Mouse (Mus musculus) CH12.LX (cell line): ENCODE data around the gene Ncor1. TPM values are rescaled to one million over a fixed set of nuclear protein-coding genes. Genes with fewer than 3 reads are reported as not detected.

Source experiments
- DNase-seq: peaks from one replicate; pipeline ENCODE4 v3.0.0-alpha.2; 2013; ENCODE audit errors: extremely low read depth
- H3K27ac ChIP-seq: 2 replicates; pipeline ENCODE4 v1.5.1; 2012; ENCODE audit warnings: low read depth, mild to moderate bottlenecking, control low read depth, moderate library complexity; ENCODE audit not compliant: insufficient read depth
- H3K27me3 ChIP-seq: replicated peaks from 2 replicates; pipeline ENCODE3; 2012; ENCODE audit warnings: inconsistent platforms
- H3K36me3 ChIP-seq, 2 experiments: replicated peaks in 1 of 2; 2 replicates each; pipeline versions ENCODE3 to v1.6.1; 2012; ENCODE audit warnings: inconsistent platforms in 1 of 2, low read length in 1 of 2, mild to moderate bottlenecking in 1 of 2, mixed read lengths in 1 of 2, moderate library complexity in 1 of 2; ENCODE audit not compliant: control insufficient read depth in 1 of 2, insufficient read depth in 1 of 2
- H3K4me1 ChIP-seq, 2 experiments: 2 replicates each; pipeline ENCODE4 v1.6.1; 2012; ENCODE audit warnings: inconsistent platforms in 1 of 2, moderate library complexity in 1 of 2; ENCODE audit not compliant: insufficient read depth in 2 of 2, control insufficient read depth in 1 of 2
- H3K4me2 ChIP-seq: 2 replicates; pipeline ENCODE4 v1.6.1; 2012; ENCODE audit warnings: low read depth, mild to moderate bottlenecking, control low read depth; ENCODE audit not compliant: poor library complexity, insufficient read depth, severe bottlenecking
- H3K4me3 ChIP-seq, 3 experiments: fragments of 150-350 bp in 1 of 3; sonication (generic) in 1 of 3; replicated peaks in 1 of 3; 2 replicates each; pipeline versions ENCODE3 to v1.5.1; 2011 to 2012; ENCODE audit warnings: low read depth in 2 of 3, low read length in 2 of 3, mild to moderate bottlenecking in 2 of 3, moderate library complexity in 2 of 3, control low read depth in 1 of 3, improper control_type of control experiment in 1 of 3, inconsistent platforms in 1 of 3, mixed read lengths in 1 of 3; ENCODE audit not compliant: poor library complexity in 1 of 3
- H3K79me2 ChIP-seq: replicated peaks from 2 replicates; pipeline ENCODE4 v1.6.1; 2012; ENCODE audit warnings: mild to moderate bottlenecking, moderate library complexity; ENCODE audit not compliant: control insufficient read depth, poor library complexity, insufficient read depth, severe bottlenecking; ENCODE audit errors: extremely low read depth
- H3K9ac ChIP-seq: 2 replicates; pipeline ENCODE4 v1.6.1; 2012; ENCODE audit warnings: low read depth, mild to moderate bottlenecking, control low read depth, moderate library complexity; ENCODE audit not compliant: insufficient read depth
- H3K9me3 ChIP-seq: replicated peaks from 2 replicates; pipeline ENCODE3; 2012; ENCODE audit warnings: low read length, inconsistent platforms, mixed read lengths
- CHD1 ChIP-seq: IDR thresholded peaks from 2 replicates; pipeline ENCODE4 v1.6.1; 2012; ENCODE audit warnings: low read depth, low read length, improper control_type of control experiment, inconsistent platforms
- CTCF ChIP-seq, 2 experiments: IDR thresholded peaks in 1 of 2; conservative IDR thresholded peaks in 1 of 2; 2 replicates each; pipeline ENCODE4 v1.5.1; 2011 to 2012; ENCODE audit warnings: low read depth in 2 of 2, low read length in 2 of 2, improper control_type of control experiment in 1 of 2, inconsistent platforms in 1 of 2, mild to moderate bottlenecking in 1 of 2, moderate library complexity in 1 of 2
- E2F4 ChIP-seq: IDR thresholded peaks from 2 replicates; pipeline ENCODE4 v1.6.1; 2011; ENCODE audit warnings: low read depth, low read length, improper control_type of control experiment; ENCODE audit not compliant: insufficient replicate concordance
- ELF1 ChIP-seq: IDR thresholded peaks from 2 replicates; pipeline ENCODE4 v1.6.1; 2014; ENCODE audit warnings: low read depth, mild to moderate bottlenecking, inconsistent platforms, low read length, improper control_type of control experiment
- EP300 ChIP-seq: IDR thresholded peaks from 2 replicates; pipeline ENCODE4 v1.6.1; 2011; ENCODE audit warnings: low read length, improper control_type of control experiment
- GABPA ChIP-seq: IDR thresholded peaks from 2 replicates; pipeline ENCODE4 v1.6.1; 2012; ENCODE audit warnings: low read depth, low read length, improper control_type of control experiment, inconsistent platforms; ENCODE audit not compliant: insufficient replicate concordance
- HCFC1 ChIP-seq: IDR thresholded peaks from 2 replicates; pipeline ENCODE4 v1.6.1; 2012; ENCODE audit warnings: low read depth, mild to moderate bottlenecking, inconsistent platforms, low read length, improper control_type of control experiment
- IRF4 ChIP-seq: IDR thresholded peaks from 2 replicates; pipeline ENCODE4 v1.6.1; 2014; ENCODE audit warnings: low read depth, mild to moderate bottlenecking, inconsistent platforms, low read length, improper control_type of control experiment
- JUN ChIP-seq: IDR thresholded peaks from 2 replicates; pipeline ENCODE4 v1.6.1; 2011; ENCODE audit warnings: low read depth, mild to moderate bottlenecking, low read length, improper control_type of control experiment, moderate library complexity; ENCODE audit not compliant: insufficient read depth
- JUND ChIP-seq: conservative IDR thresholded peaks from 2 replicates; pipeline ENCODE4 v1.6.1; 2011; ENCODE audit warnings: low read depth, low read length, improper control_type of control experiment
- KAT2A ChIP-seq: IDR thresholded peaks from 2 replicates; pipeline ENCODE4 v1.6.1; 2012; ENCODE audit warnings: low read length, improper control_type of control experiment, inconsistent platforms; ENCODE audit not compliant: insufficient replicate concordance
- MXI1 ChIP-seq: IDR thresholded peaks from 2 replicates; pipeline ENCODE4 v1.6.1; 2011; ENCODE audit warnings: mild to moderate bottlenecking, low read depth, low read length, improper control_type of control experiment
- MYC ChIP-seq: IDR thresholded peaks from 2 replicates; pipeline ENCODE4 v1.6.1; 2011; ENCODE audit warnings: low read depth, mild to moderate bottlenecking, improper control_type of control experiment, low read length
- NRF1 ChIP-seq: IDR thresholded peaks from 2 replicates; pipeline ENCODE4 v1.6.1; 2014; ENCODE audit warnings: low read depth, mild to moderate bottlenecking, inconsistent platforms, low read length, improper control_type of control experiment, moderate library complexity
- PAX5 ChIP-seq: IDR thresholded peaks from 2 replicates; pipeline ENCODE4 v1.6.1; 2012; ENCODE audit warnings: low read length, inconsistent platforms, mixed read lengths
- RAD21 ChIP-seq: IDR thresholded peaks from 2 replicates; pipeline ENCODE4 v1.6.1; 2011; ENCODE audit warnings: low read depth, mild to moderate bottlenecking, low read length, improper control_type of control experiment, moderate library complexity
- RCOR1 ChIP-seq: conservative IDR thresholded peaks from 2 replicates; pipeline ENCODE4 v1.6.1; 2012; ENCODE audit warnings: low read depth, mild to moderate bottlenecking, inconsistent platforms, low read length, improper control_type of control experiment
- SIN3A ChIP-seq: IDR thresholded peaks from 2 replicates; pipeline ENCODE4 v1.6.1; 2012; ENCODE audit warnings: low read length, improper control_type of control experiment, inconsistent platforms
- SMC3 ChIP-seq: IDR thresholded peaks from 2 replicates; pipeline ENCODE4 v1.6.1; 2011; ENCODE audit warnings: low read depth, low read length, improper control_type of control experiment
- UBTF ChIP-seq: IDR thresholded peaks from 2 replicates; pipeline ENCODE4 v1.6.1; 2012; ENCODE audit warnings: low read depth, mild to moderate bottlenecking, inconsistent platforms, low read length, improper control_type of control experiment, moderate library complexity
- USF1 ChIP-seq: IDR thresholded peaks from 2 replicates; pipeline ENCODE4 v1.6.1; 2014; ENCODE audit warnings: low read depth, mild to moderate bottlenecking, inconsistent platforms, low read length, improper control_type of control experiment
- USF2 ChIP-seq: conservative IDR thresholded peaks from 2 replicates; pipeline ENCODE4 v1.6.1; 2011; ENCODE audit warnings: low read depth, low read length, improper control_type of control experiment
- ZC3H11A ChIP-seq: IDR thresholded peaks from 2 replicates; pipeline ENCODE4 v1.6.1; 2012; ENCODE audit warnings: low read depth, mild to moderate bottlenecking, inconsistent platforms, low read length, improper control_type of control experiment
- ZKSCAN1 ChIP-seq: IDR thresholded peaks from 2 replicates; pipeline ENCODE4 v1.6.1; 2012; ENCODE audit warnings: low read depth, inconsistent platforms, low read length, improper control_type of control experiment, borderline replicate concordance
- ZMIZ1 ChIP-seq: IDR thresholded peaks from 2 replicates; pipeline ENCODE4 v1.6.1; 2012; ENCODE audit warnings: low read depth, mild to moderate bottlenecking, inconsistent platforms, low read length, improper control_type of control experiment
- ZNF384 ChIP-seq: IDR thresholded peaks from 2 replicates; pipeline ENCODE4 v1.6.1; 2012; ENCODE audit warnings: low read depth, low read length, improper control_type of control experiment, inconsistent platforms
- dilution Hi-C: fragments of 300-500 bp; cut with MboI; formaldehyde crosslinking; loops from 2 replicates; pipeline ENCODE4 v1.14.3; 2020; ENCODE audit warnings: low sequenced_read_pairs; ENCODE audit not compliant: extremely low pct_unique_long_range_greater_than_20kb, extremely low pct_ligation_motif_present
- in situ Hi-C: fragments of 300-500 bp; cut with MboI; formaldehyde crosslinking; loops from 3 replicates; pipeline ENCODE4 v1.14.3; 2019; ENCODE audit warnings: low sequenced_read_pairs, low pct_ligation_motif_present, low pct_unique_long_range_greater_than_20kb, mixed read lengths
- polyA plus RNA-seq: library from polyadenylated mRNA; unstranded; fragments of >175 nt; gene quantifications from 2 replicates; pipeline ENCODE4 v1.2.1, GENCODE M21; 2012; ENCODE audit warnings: low read depth; ENCODE audit not compliant: insufficient read length
- total RNA-seq, 2 experiments: library from RNA; depleted of rRNA; stranded (reverse); fragments of 300-350 nt in 1 of 2; fragments of >200 nt in 1 of 2; gene quantifications; 2 replicates each; pipeline ENCODE4 v1.2.3; 2012 to 2014

Ncor1 gene
- total and polyA plus RNA-seq, 3 experiments = 76.3 to 232 (median 83.8) TPM

GRCm38 (mm10) chr11:62498802-62499201, 40.5 kb upstream of the Ncor1 start:
- dilution Hi-C loops = no loop called here
- H3K36me3 ChIP-seq = peaks cover 0 to 11% of the 10 kb centered on the region in 2 experiments
- TF ChIP-seq USF2 (no peak), EP300 (no peak), ZNF384 (no peak), JUND (no peak), MXI1 (no peak), CHD1 (no peak), PAX5 (no peak), USF1 (no peak), GABPA (no peak), IRF4 (no peak), ZC3H11A (no peak), SIN3A (no peak)

GRCm38 (mm10) chr11:62497181-62497580, 38.8 kb upstream of the Ncor1 start:
- Histone ChIP-seq H3K27ac (no peak overlapping the region), H3K79me2 (no peaks in the 10 kb centered on the region), H3K9ac (no peak overlapping the region), H3K4me3 (no peak overlapping the region), H3K9me3 (no peaks in the 10 kb centered on the region), H3K4me1 (peaks cover 0 to 15% of the 10 kb centered on the region in 2 experiments; a peak in 2 of 4 replicates)
- dilution Hi-C loops = no loop called here
- no peak for DNase-seq
- in situ Hi-C loops = no loop called here
- TF ChIP-seq ELF1 (no peak), CTCF (conservative IDR thresholded peaks at IDR 0.05 in 1 of 2, IDR thresholded peaks at IDR 0.05 in 1 of 2; ENCODE audit: low read depth in 2 of 2, low read length in 2 of 2) (no peak), GABPA (no peak), RAD21 (no peak), UBTF (no peak), SIN3A (no peak), HCFC1 (no peak), ZMIZ1 (no peak), ZC3H11A (no peak), RCOR1 (no peak), E2F4 (no peak), ZNF384 (no peak), JUN (no peak), MYC (no peak), SMC3 (no peak), JUND (no peak), KAT2A (no peak), NRF1 (no peak), ZKSCAN1 (no peak)
- TF ChIP-seq, all 38 proteins: peak for 0
- Histone ChIP-seq H3K4me2 (no peak overlapping the region), H3K27me3 (no peaks in the 10 kb centered on the region), H3K36me3 (peaks cover 0 to 8% of the 10 kb centered on the region in 2 experiments)

More at GRCm38 (mm10) chr11:62498802-62499201, 40.5 kb upstream of the Ncor1 start:
- in situ Hi-C loops = no loop called here
- H3K4me3 ChIP-seq = no peak overlapping the region
- H3K9ac ChIP-seq = no peak overlapping the region
- no peaks in the 10 kb centered on the region for H3K79me2 ChIP-seq
- no peaks in the 10 kb centered on the region for H3K9me3 ChIP-seq
- DNase-seq = no peak
- H3K4me1 ChIP-seq = peaks cover 0 to 7% of the 10 kb centered on the region in 2 experiments; a peak in 1 of 4 replicates
- H3K4me2 ChIP-seq = no peak overlapping the region
- no peaks in the 10 kb centered on the region for H3K27me3 ChIP-seq
- no peak overlapping the region for H3K27ac ChIP-seq
